Mouse (Mus musculus) liver, embryonic 16.5 days (tissue): ENCODE measurements at regions not wholly inside any gene's neighbourhood (a gene's known extent, or its start where the extent isn't known, plus 50 kb on each side); places are given as distances from the start of the nearest gene placed in this dataset.

Source experiments
- ATAC-seq: fragments of 200-750 bp; cut with Nextera tagmentation; 2 replicates; pipeline ENCODE4 v1.8.0; 2017; ENCODE audit warnings: low read depth, mild to moderate bottlenecking, moderate number of reproducible peaks, moderate library complexity
- H3K27ac ChIP-seq: fragments of 300-500 bp; sonication (generic); 2 replicates; pipeline ENCODE4 v1.5.1; 2014; ENCODE audit warnings: mild to moderate bottlenecking, low read length
- H3K27me3 ChIP-seq: fragments of 300-500 bp; sonication (generic); 2 replicates; pipeline ENCODE4 v1.6.1; 2014; ENCODE audit warnings: low read depth, low read length, mixed read lengths; ENCODE audit not compliant: control insufficient read depth, insufficient read depth
- H3K36me3 ChIP-seq: fragments of 300-500 bp; sonication (generic); 2 replicates; pipeline ENCODE4 v1.6.1; 2014; ENCODE audit warnings: mild to moderate bottlenecking; ENCODE audit not compliant: control insufficient read depth, insufficient read depth
- H3K4me1 ChIP-seq: fragments of 300-500 bp; sonication (generic); 2 replicates; pipeline ENCODE4 v1.6.1; 2014; ENCODE audit warnings: low read depth, low read length, mixed read lengths; ENCODE audit not compliant: control insufficient read depth
- H3K4me2 ChIP-seq: fragments of 300-500 bp; sonication (generic); 2 replicates; pipeline ENCODE4 v1.6.1; 2014; ENCODE audit warnings: low read depth, low read length, mixed read lengths
- H3K4me3 ChIP-seq: fragments of 300-500 bp; sonication (generic); 2 replicates; pipeline ENCODE4 v1.5.1; 2014; ENCODE audit warnings: low read depth, mild to moderate bottlenecking, low read length
- H3K9ac ChIP-seq: fragments of 300-500 bp; sonication (generic); 2 replicates; pipeline ENCODE4 v1.6.1; 2014; ENCODE audit warnings: low read depth, low read length
- H3K9me3 ChIP-seq: fragments of 300-500 bp; sonication (generic); replicated peaks from 2 replicates; pipeline ENCODE4 v1.6.1; 2016; ENCODE audit warnings: low read length; ENCODE audit not compliant: control insufficient read depth
- WGBS: fragments of 180-500 bp; shearing (Covaris S2); extraction: QIAGEN DNeasy Blood & Tissue Kit; methylation state at CpG from one replicate; pipeline ENCODE4 v1.1.7; 2014; ENCODE audit not compliant: insufficient replicate concordance; 5-methylcytosine and 5-hydroxymethylcytosine counted together

- Histone ChIP-seq H3K27me3 (no peaks in the 10 kb centered on the region), H3K4me1 (peaks cover 9% of the 10 kb centered on the region), H3K4me3 (no peak overlapping the region), H3K36me3 (no peaks in the 10 kb centered on the region), H3K9me3 (peaks cover 6% of the 10 kb centered on the region), H3K9ac (no peak overlapping the region), H3K4me2 (no peak overlapping the region), H3K27ac (peak overlapping the region; percentile 4; the same call in 1 of the 2 replicates)
- ATAC-seq = peak; percentile 50; the same call in 1 of the 2 replicates
- 73% methylated on average over 5 of the region's 5 CpGs for WGBS
Measured at GRCm38 (mm10) chr17:84896572-84896971, 60.0 kb upstream of the Ppm1b start.

- Histone ChIP-seq H3K9me3 (peaks cover 6% of the 10 kb centered on the region), H3K4me3 (no peak overlapping the region), H3K4me2 (no peak overlapping the region), H3K36me3 (no peaks in the 10 kb centered on the region), H3K27me3 (no peaks in the 10 kb centered on the region), H3K9ac (no peak overlapping the region), H3K4me1 (peaks cover 5% of the 10 kb centered on the region), H3K27ac (no peak overlapping the region)
- 0 out of 2 replicates have a peak, but pooled peaks have one; percentile 38 for ATAC-seq
- 72% methylated on average over 4 of the region's 4 CpGs for WGBS
Measured at GRCm38 (mm10) chr17:84898407-84898806, 58.1 kb upstream of the Ppm1b start.

GRCm38 (mm10) chr17:84903625-84904337 is 52.8 kb upstream of the Ppm1b start:
- no peak overlapping the region for H3K27ac ChIP-seq
- 73% methylated on average over 9 of the region's 9 CpGs for WGBS
- H3K9ac ChIP-seq = no peak overlapping the region
- no peak overlapping the region for H3K4me2 ChIP-seq
- no peak overlapping the region for H3K4me3 ChIP-seq
- no peak for ATAC-seq
- no peaks in the 10 kb centered on the region for H3K36me3 ChIP-seq
- H3K27me3 ChIP-seq = no peaks in the 10 kb centered on the region
- no peaks in the 10 kb centered on the region for H3K9me3 ChIP-seq
- H3K4me1 ChIP-seq = no peaks in the 10 kb centered on the region; the same call in 1 of the 2 replicates
